Mouse (Mus musculus) heart, postnatal 0 days (tissue): ENCODE results near the gene Sufu. TPM values are rescaled to one million over a fixed set of nuclear protein-coding genes. Genes with fewer than 3 reads are reported as not detected.

Experiments
- ATAC-seq: fragments of 200-750 bp; cut with Nextera tagmentation; 2 replicates; pipeline ENCODE4 v1.8.0; 2017; ENCODE audit warnings: low read depth, moderate number of reproducible peaks, moderate library complexity; ENCODE audit not compliant: insufficient read depth
- DNase-seq: peaks from one replicate; pipeline ENCODE4 v3.0.0-alpha.2; 2016; ENCODE audit warnings: low spot score
- H3K27ac ChIP-seq: fragments of 300-500 bp; sonication (generic); 2 replicates; pipeline ENCODE4 v1.5.1; 2014; ENCODE audit warnings: low read depth, mild to moderate bottlenecking
- H3K27me3 ChIP-seq: fragments of 300-500 bp; sonication (generic); 2 replicates; pipeline ENCODE4 v1.6.1; 2014; ENCODE audit warnings: low read length, mixed read lengths; ENCODE audit not compliant: control insufficient read depth, insufficient read depth
- H3K36me3 ChIP-seq: fragments of 300-500 bp; sonication (generic); replicated peaks from 2 replicates; pipeline ENCODE4 v1.6.1; 2014; ENCODE audit warnings: low read length, mixed read lengths; ENCODE audit not compliant: control insufficient read depth, insufficient read depth
- H3K4me1 ChIP-seq: fragments of 300-500 bp; sonication (generic); 2 replicates; pipeline ENCODE4 v1.6.1; 2014; ENCODE audit warnings: antibody characterized with exemption; ENCODE audit not compliant: control insufficient read depth, insufficient read depth
- H3K4me2 ChIP-seq: fragments of 300-500 bp; sonication (generic); 2 replicates; pipeline ENCODE4 v1.6.1; 2014; ENCODE audit warnings: low read depth, mild to moderate bottlenecking, low read length, moderate library complexity
- H3K4me3 ChIP-seq: fragments of 300-500 bp; sonication (generic); 2 replicates; pipeline ENCODE4 v1.5.1; 2014; ENCODE audit warnings: low read depth, low read length
- H3K9ac ChIP-seq: fragments of 300-500 bp; sonication (generic); replicated peaks from 2 replicates; pipeline ENCODE4 v1.6.1; 2014; ENCODE audit warnings: low read depth, low read length, mixed read lengths
- H3K9me3 ChIP-seq: fragments of 300-500 bp; sonication (generic); replicated peaks from 2 replicates; pipeline ENCODE4 v1.6.1; 2016; ENCODE audit warnings: low read length; ENCODE audit not compliant: control insufficient read depth
- CTCF ChIP-seq: IDR thresholded peaks from 2 replicates; pipeline ENCODE4 v1.5.1; 2016; ENCODE audit warnings: antibody characterized with exemption, control low read depth, low read depth
- EP300 ChIP-seq: IDR thresholded peaks from 2 replicates; pipeline ENCODE4 v1.6.1; 2016; ENCODE audit warnings: antibody characterized with exemption, low read depth
- WGBS: fragments of 180-500 bp; shearing (Covaris S2); extraction: QIAGEN DNeasy Blood & Tissue Kit; methylation state at CpG from one replicate; pipeline ENCODE4 v1.1.7; 2014; 5-methylcytosine and 5-hydroxymethylcytosine counted together
- polyA plus RNA-seq: library from polyadenylated mRNA; unstranded; fragments of >200 nt; fragmentation: Nextera tagmentation; extraction: Ambion mirVana; gene quantifications from 2 replicates; pipeline ENCODE4 v1.2.1, GENCODE M21; 2015
- total RNA-seq: library from RNA; depleted of rRNA; stranded (reverse); fragments of >200 nt; gene quantifications from 2 replicates; pipeline ENCODE4 v1.2.3, GENCODE M21; 2014; ENCODE audit warnings: low replicate concordance

The Sufu gene
- total and polyA plus RNA-seq, 2 experiments from 2014 or later = 9.2 to 11.0 TPM

GRCm38 (mm10) chr19:46425266-46425665 is 28.6 kb downstream of the Sufu start:
- peaks cover 10% of the 10 kb centered on the region; the same call in 1 of the 2 replicates for H3K36me3 ChIP-seq
- no peak overlapping the region for H3K9ac ChIP-seq
- 0 out of 2 replicates have a peak overlapping the region, but pooled peaks have one; percentile 22 for H3K27ac ChIP-seq
- H3K4me1 ChIP-seq = no peaks in the 10 kb centered on the region
- H3K27me3 ChIP-seq = no peaks in the 10 kb centered on the region
- no peak for ATAC-seq
- no peak for TF ChIP-seq CTCF
- TF ChIP-seq EP300 = no peak
- 70% methylated on average over 8 of the region's 8 CpGs for WGBS
- no peaks in the 10 kb centered on the region for H3K9me3 ChIP-seq
- DNase-seq = no peak
- H3K4me2 ChIP-seq = no peak overlapping the region
- no peak overlapping the region for H3K4me3 ChIP-seq

DNA sequence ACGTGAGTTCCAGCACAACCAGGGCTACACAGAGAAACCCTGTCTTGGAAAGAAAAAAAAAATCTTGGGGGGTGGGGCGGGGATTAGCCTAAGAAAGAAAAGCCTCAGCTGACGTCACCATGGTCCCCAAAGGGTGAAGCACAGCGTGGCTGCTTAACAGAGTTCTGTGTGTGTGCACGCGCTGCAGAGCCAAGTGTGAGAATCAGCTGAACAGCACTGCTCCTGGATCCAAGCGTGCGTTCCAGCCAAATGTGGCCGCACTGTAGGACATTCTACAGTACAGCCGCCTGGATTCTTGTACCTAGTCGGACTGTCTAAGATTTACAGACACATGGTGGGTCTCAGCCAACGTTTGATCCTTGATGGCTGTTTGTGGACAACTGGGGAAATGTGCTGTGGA is 29.8 kb downstream of the Sufu start:
- TF ChIP-seq CTCF (no peak), EP300 (no peak)
- H3K4me2 ChIP-seq = no peak overlapping the region
- no peak overlapping the region for H3K4me3 ChIP-seq
- no peak overlapping the region for H3K9ac ChIP-seq
- H3K27ac ChIP-seq = no peak overlapping the region
- no peak for DNase-seq
- H3K4me1 ChIP-seq = no peaks in the 10 kb centered on the region
- H3K27me3 ChIP-seq = no peaks in the 10 kb centered on the region
- 74% methylated on average over 12 of the region's 12 CpGs for WGBS
- no peaks in the 10 kb centered on the region for H3K9me3 ChIP-seq
- H3K36me3 ChIP-seq = peaks cover 10% of the 10 kb centered on the region; the same call in 1 of the 2 replicates
- ATAC-seq = no peak

GRCm38 (mm10) chr19:46429250-46429649 is 32.6 kb downstream of the Sufu start:
- Histone ChIP-seq H3K4me2 (no peak overlapping the region), H3K9me3 (no peaks in the 10 kb centered on the region), H3K4me3 (no peak overlapping the region), H3K9ac (no peak overlapping the region), H3K4me1 (no peaks in the 10 kb centered on the region), H3K27me3 (no peaks in the 10 kb centered on the region), H3K27ac (no peak overlapping the region), H3K36me3 (peaks cover 10% of the 10 kb centered on the region; the same call in 1 of the 2 replicates)
- no peak for ATAC-seq
- TF ChIP-seq CTCF (no peak), EP300 (no peak)
- DNase-seq = no peak

DNA sequence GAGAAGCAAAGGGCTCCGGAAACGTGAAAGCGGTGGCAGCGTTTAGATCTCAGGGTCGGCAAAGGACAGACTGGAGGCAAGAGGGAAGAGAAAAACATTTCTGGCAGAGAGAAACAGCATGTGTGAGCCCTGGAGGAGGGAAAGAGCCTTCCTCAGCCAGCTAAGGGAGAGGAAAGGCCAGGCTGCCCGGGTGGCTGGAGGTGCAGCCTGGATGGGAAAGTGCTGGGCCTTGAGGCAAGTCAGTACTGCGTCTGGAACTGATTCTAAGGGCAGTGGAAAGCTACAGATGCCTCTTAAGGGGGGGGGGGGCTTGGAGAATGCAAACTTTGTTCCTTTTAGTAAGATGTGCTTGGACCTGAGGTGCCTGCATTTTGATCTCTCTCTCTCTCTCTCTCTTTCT is 37.0 kb downstream of the Sufu start:
- DNase-seq = no peak
- Histone ChIP-seq H3K4me3 (no peak overlapping the region), H3K36me3 (peaks cover 1% of the 10 kb centered on the region; the same call in 1 of the 2 replicates), H3K9me3 (no peaks in the 10 kb centered on the region), H3K27me3 (no peaks in the 10 kb centered on the region), H3K4me1 (no peaks in the 10 kb centered on the region), H3K9ac (no peak overlapping the region), H3K4me2 (no peak overlapping the region), H3K27ac (no peak overlapping the region)
- no peak for TF ChIP-seq CTCF
- TF ChIP-seq EP300 = no peak
- ATAC-seq = no peak
- WGBS = 75% methylated on average over 7 of the region's 7 CpGs

GRCm38 (mm10) chr19:46434148-46434547 is 37.5 kb downstream of the Sufu start:
- ATAC-seq = no peak
- Histone ChIP-seq H3K27me3 (no peaks in the 10 kb centered on the region), H3K4me2 (no peak overlapping the region), H3K4me1 (no peaks in the 10 kb centered on the region), H3K27ac (no peak overlapping the region), H3K9me3 (no peaks in the 10 kb centered on the region), H3K4me3 (no peak overlapping the region), H3K9ac (no peak overlapping the region), H3K36me3 (no peaks in the 10 kb centered on the region)
- DNase-seq = no peak
- 80% methylated on average over 9 of the region's 9 CpGs for WGBS
- TF ChIP-seq EP300 = no peak
- TF ChIP-seq CTCF = no peak

GRCm38 (mm10) chr19:46434591-46434990 is 37.9 kb downstream of the Sufu start:
- H3K4me2 ChIP-seq = no peak overlapping the region
- DNase-seq = no peak
- TF ChIP-seq CTCF (no peak), EP300 (no peak)
- no peak overlapping the region for H3K4me3 ChIP-seq
- no peak for ATAC-seq
- H3K9me3 ChIP-seq = no peaks in the 10 kb centered on the region
- WGBS = 82% methylated on average over 9 of the region's 9 CpGs
- no peaks in the 10 kb centered on the region for H3K27me3 ChIP-seq
- no peak overlapping the region for H3K27ac ChIP-seq
- H3K4me1 ChIP-seq = no peaks in the 10 kb centered on the region
- H3K36me3 ChIP-seq = no peaks in the 10 kb centered on the region
- H3K9ac ChIP-seq = no peak overlapping the region
